Mouse (Mus musculus): ENCODE results near the gene Stxbp5l. TPM values are rescaled to one million over a fixed set of nuclear protein-coding genes. Genes with fewer than 3 reads are reported as not detected.
"Not testable (repeated sequence)": the region's sequence is repeated elsewhere in the genome, so short reads cannot be mapped to it uniquely, and the experiment has no call there.

The Stxbp5l gene
- total RNA-seq, 2 experiments from 2014 or later = 32.9 to 37.9 TPM

GRCm38 (mm10) chr16:37292593-37292992, 92.2 kb downstream of the Stxbp5l start:
- intact Hi-C loops (cut with DNase I) = no loop called here
- no peak for DNase-seq

DNA sequence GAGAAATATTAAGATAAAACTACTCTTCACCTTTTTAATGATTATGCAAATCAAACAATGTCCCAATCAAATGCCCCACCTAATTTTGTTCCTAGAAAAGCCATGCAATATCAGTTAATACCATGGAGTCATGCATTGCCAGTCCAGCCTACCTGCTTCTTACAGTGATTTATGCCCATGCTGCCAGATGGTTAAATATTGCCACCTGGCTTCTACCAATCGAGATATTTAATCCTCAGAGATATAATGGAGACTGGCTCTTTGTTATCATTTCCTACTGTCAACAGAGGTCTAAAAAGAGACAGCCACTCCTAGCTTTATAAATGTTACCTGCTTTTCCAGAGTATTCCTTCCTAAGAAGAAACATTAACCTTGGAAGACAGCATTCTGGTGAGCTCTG, 104.6 kb downstream of the Stxbp5l start:
- intact Hi-C loops (cut with DNase I) = no loop called here

GRCm38 (mm10) chr16:37273681-37274080, 111.1 kb downstream of the Stxbp5l start:
- intact Hi-C loops (cut with DNase I) = no loop called here

More for the DNA sequence above, 104.6 kb downstream of the Stxbp5l start:
- DNase-seq = no peak

DNA sequence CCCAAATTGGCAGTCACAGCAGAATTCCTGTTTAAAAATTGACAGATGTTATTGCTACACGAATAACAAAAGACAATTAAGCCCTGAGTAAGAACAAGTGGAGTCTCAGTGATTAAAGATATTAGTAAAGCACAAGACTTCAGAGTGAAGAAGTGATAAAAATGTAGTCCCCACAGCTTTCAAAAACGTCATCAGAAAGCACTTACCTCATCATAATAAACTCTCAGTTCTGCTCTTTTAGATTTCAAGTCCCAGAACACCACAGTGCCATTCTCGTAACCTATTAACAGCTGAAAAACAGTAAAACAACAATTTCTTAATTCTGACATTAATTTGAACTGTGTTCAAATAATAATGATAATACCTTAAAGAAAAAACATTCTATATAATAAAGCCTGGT, 123.1 kb downstream of the Stxbp5l start:
- intact Hi-C loops (cut with DNase I) = no loop called here

More at GRCm38 (mm10) chr16:37273681-37274080, 111.1 kb downstream of the Stxbp5l start:
- DNase-seq = no peak

GRCm38 (mm10) chr16:37219151-37219550, 165.6 kb downstream of the Stxbp5l start:
- intact Hi-C loops (cut with DNase I) = no loop called here
- DNase-seq = peak; percentile 5

More for the DNA sequence above, 123.1 kb downstream of the Stxbp5l start:
- no peak for DNase-seq

GRCm38 (mm10) chr16:37208783-37209182, 176.0 kb downstream of the Stxbp5l start:
- no peak for DNase-seq
- intact Hi-C loops (cut with DNase I) = no loop called here

- intact Hi-C loops (cut with DNase I) = no loop called here
- no peak for DNase-seq
Measured at GRCm38 (mm10) chr16:37194152-37194551, 190.6 kb downstream of the Stxbp5l start.

DNA sequence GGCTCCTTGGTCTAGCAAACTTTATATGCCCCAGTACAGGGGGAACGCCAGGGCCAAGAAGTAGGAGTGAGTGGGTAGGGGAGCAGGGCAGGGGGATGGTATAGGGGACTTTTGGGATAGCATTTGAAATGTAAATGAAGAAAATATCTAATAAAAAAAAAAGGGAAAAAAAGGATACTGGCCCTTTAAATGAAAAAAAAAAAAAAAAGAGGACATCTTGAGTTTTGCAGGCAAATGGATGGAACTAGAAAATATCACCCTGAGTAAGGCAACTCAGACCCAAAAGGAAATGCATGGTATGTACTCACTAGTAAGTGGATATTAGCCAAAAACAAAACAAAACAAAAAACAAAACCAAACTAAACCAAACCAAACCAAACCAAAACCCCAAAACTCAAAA, 259.6 kb downstream of the Stxbp5l start:
- DNase-seq; intact Hi-C loops (cut with DNase I): not testable (repeated sequence)

DNA sequence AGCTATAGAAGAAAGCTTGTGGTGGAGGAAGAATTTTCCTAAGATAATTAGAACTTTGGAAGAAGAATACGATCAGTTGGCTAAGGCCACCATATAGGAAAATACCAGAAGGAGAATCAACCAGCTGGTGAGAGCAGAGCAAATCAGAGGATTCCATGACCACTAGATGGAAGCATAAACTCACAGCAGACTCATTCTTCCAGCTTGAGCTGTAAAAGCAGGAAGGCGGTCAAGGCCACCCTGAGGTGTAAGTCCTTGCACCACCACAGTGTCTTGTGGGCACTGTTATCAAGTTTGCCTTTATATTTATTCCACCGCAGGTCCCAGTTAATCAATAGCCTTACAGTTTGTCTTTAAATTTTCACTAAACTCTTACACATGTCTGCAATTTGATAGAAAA, 275.5 kb downstream of the Stxbp5l start:
- DNase-seq = peak; percentile 54
- intact Hi-C loops (cut with DNase I) = loop anchor here (5.0 to 10.0 kb wide), 3 partner anchors 396 to 696 kb away; no protein-coding TSS in a partner anchor

DNA sequence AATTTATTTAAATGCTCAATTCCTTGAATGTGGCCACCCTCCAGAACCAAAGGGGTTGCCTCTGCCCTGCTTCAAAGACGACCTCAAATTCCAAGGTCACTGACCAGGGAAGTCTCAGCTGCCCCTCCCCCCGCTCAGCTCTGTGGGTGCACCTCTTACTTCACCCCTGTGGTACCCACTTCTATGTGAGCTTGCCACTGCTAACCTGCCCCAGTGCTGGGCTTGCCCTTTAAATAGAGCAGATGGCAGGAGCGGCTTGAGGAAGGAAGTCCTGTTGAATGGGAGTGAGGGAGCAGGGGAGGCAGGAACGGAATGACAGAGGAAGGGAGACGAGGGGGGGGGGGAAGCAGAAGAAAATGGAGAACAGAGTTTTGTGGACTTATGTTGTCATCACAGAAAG, 276.0 kb downstream of the Stxbp5l start:
- intact Hi-C loops (cut with DNase I) = loop anchor here (5.0 to 10.0 kb wide), 3 partner anchors 396 to 696 kb away; no protein-coding TSS in a partner anchor
- DNase-seq = peak; percentile 16

GRCm38 (mm10) chr16:37094169-37094833, 290.5 kb downstream of the Stxbp5l start:
- no peak for DNase-seq
- intact Hi-C loops (cut with DNase I) = no loop called here

DNA sequence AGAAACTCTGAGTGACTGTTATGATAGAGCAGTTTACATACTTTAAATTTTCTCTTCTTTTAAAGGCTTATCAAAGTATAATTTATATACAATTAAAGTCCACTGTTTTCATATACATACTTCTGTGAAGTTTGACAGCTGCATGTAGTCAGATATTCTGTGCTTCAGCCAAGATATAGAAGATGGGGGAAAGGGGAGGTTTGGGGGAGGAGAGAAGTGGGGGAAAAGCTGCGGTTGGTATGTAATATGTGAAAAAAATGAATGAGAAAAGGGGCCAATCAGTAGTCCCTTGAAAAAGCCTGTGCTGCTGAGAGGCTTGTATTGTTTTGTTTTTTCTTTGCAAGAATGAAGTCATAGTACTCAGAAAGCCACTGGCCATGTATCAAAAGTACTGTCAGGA, 295.1 kb downstream of the Stxbp5l start:
- intact Hi-C loops (cut with DNase I) = no loop called here
- DNase-seq = no peak

DNA sequence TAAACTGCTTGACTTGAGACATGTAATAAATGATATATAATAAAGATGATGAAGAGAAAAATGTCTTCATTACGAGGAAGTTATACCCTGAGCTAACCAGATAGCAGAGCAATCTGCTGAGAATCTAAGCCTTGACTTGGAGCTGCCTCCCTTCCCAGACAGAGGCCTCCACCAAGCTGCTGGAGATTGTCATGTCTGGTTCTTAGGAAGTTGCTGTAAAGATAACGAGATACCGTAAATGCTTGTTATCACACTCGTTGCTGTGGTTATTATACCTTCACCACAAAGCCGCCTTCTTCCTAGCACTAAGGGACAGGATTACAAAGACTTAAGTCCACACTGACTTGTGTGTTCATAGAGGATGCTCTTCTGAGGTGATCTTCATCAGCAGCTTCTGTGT, 312.4 kb downstream of the Stxbp5l start:
- no peak for DNase-seq
- intact Hi-C loops (cut with DNase I) = no loop called here

Other genes starting within 250 kb of the Stxbp5l start
- gene Gtf2e1, start 154.8 kb upstream of the Stxbp5l start, total RNA-seq (2021) = 10 to 100 TPM; 24.8 to 26.8 TPM
- 1 to 10 TPM; 7.9 to 9.3 TPM for gene Rabl3, start 154.9 kb upstream of the Stxbp5l start, total RNA-seq (2021)
- not detected for gene Hgd, start 195.2 kb upstream of the Stxbp5l start, total RNA-seq (2021)